Mouse (Mus musculus) stomach, postnatal 0 days (tissue): Measurements from ENCODE around the gene Pkdrej.
"Not testable (repeated sequence)": the region's sequence is repeated elsewhere in the genome, so short reads cannot be mapped to it uniquely, and the experiment has no call there.

Experiments
- CTCF ChIP-seq: IDR thresholded peaks from 2 replicates; pipeline ENCODE4 v1.5.1; 2016; ENCODE audit warnings: antibody characterized with exemption, low read depth, mild to moderate bottlenecking, moderate library complexity
- EP300 ChIP-seq: optimal IDR thresholded peaks from 2 replicates; pipeline ENCODE3; 2016; ENCODE audit warnings: antibody characterized with exemption

- TF ChIP-seq EP300, CTCF: not testable (repeated sequence)
These were observed 42.6 kb downstream of the Pkdrej start for GRCm38 (mm10) chr15:85778891-85779290.
